Mouse (Mus musculus) bone marrow, adult 2 months (tissue): ENCODE measurements around the gene Amph.

ENCODE experiments used
- CTCF ChIP-seq: fragments of 200-500 bp; IDR thresholded peaks from 2 replicates; pipeline ENCODE4 v1.5.1; 2011; ENCODE audit warnings: low read length, control low read depth; ENCODE audit not compliant: control insufficient read depth, insufficient read depth
- POLR2A ChIP-seq: fragments of 200-500 bp; IDR thresholded peaks from 2 replicates; pipeline ENCODE4 v1.6.1; 2011; ENCODE audit warnings: low read depth, mild to moderate bottlenecking, control low read depth, low read length, borderline replicate concordance; ENCODE audit not compliant: control insufficient read depth

- TF ChIP-seq CTCF (no peak), POLR2A (no peak)
Measured at GRCm38 (mm10) chr13:19195456-19195855, 247.5 kb downstream of the Amph start.
